Mouse (Mus musculus): Measurements from ENCODE around the gene Sox5. TPM values are rescaled to one million over a fixed set of nuclear protein-coding genes. Genes with fewer than 3 reads are reported as not detected.
A peak's percentile ranks its signal among the peaks of the same experiment; 100 is the strongest.

The Sox5 gene
- total and polyA plus RNA-seq, 3 experiments: 1.7 to 3.4 (median 2.4) TPM

- no peaks in the 10 kb centered on the region for H3K27me3 ChIP-seq (ENCODE audit: control insufficient read depth, insufficient read depth, low read length)
- WGBS: 81% methylated on average over 12 of the region's 12 CpGs
- no peaks in the 10 kb centered on the region for H3K4me1 ChIP-seq (ENCODE audit: control insufficient read depth, insufficient read depth, low read length)
- no peaks in the 10 kb centered on the region for H3K79me2 ChIP-seq (replicated peaks; ENCODE audit: control insufficient read depth, insufficient read depth, low read length)
- TF ChIP-seq POLR2A (IDR thresholded peaks at IDR 0.05; ENCODE audit: insufficient read depth, low read depth, low read length) (no peak), CTCF (IDR thresholded peaks at IDR 0.05) (no peak), EP300 (IDR thresholded peaks at IDR 0.05; ENCODE audit: insufficient read depth, low read depth, low read length) (no peak)
- intact Hi-C loops (cut with DNase I): no loop called here
- DNase-seq: no peak
- H3K4me3 ChIP-seq: no peak overlapping the region
- no peak overlapping the region for H3K27ac ChIP-seq
- H3K36me3 ChIP-seq (ENCODE audit: control insufficient read depth, insufficient read depth, low read length): no peaks in the 10 kb centered on the region
- no peak overlapping the region for H3K9ac ChIP-seq (ENCODE audit: low read depth, low read length)
These were observed 612.9 kb downstream of the Sox5 start for GRCm38 (mm10) chr6:144168696-144169476.

- Histone ChIP-seq H3K36me3 (ENCODE audit: control insufficient read depth, insufficient read depth, low read length) (no peaks in the 10 kb centered on the region), H3K4me3 (no peak overlapping the region), H3K4me1 (ENCODE audit: control insufficient read depth, insufficient read depth, low read length) (no peaks in the 10 kb centered on the region), H3K9ac (ENCODE audit: low read depth, low read length) (no peak overlapping the region), H3K27me3 (ENCODE audit: control insufficient read depth, insufficient read depth, low read length) (no peaks in the 10 kb centered on the region), H3K27ac (no peak overlapping the region), H3K79me2 (replicated peaks; ENCODE audit: control insufficient read depth, insufficient read depth, low read length) (no peaks in the 10 kb centered on the region)
- intact Hi-C loops (cut with DNase I): no loop called here
- 98% methylated on average over 7 of the region's 7 CpGs for WGBS
- TF ChIP-seq CTCF (IDR thresholded peaks at IDR 0.05): no peak
- no peak for TF ChIP-seq EP300 (IDR thresholded peaks at IDR 0.05; ENCODE audit: insufficient read depth, low read depth, low read length)
- TF ChIP-seq POLR2A (IDR thresholded peaks at IDR 0.05; ENCODE audit: insufficient read depth, low read depth, low read length): no peak
- no peak for DNase-seq
These were observed 614.7 kb downstream of the Sox5 start for GRCm38 (mm10) chr6:144167058-144167457.

GRCm38 (mm10) chr6:144166651-144167050 is 615.1 kb downstream of the Sox5 start:
- WGBS: 88% methylated on average over 8 of the region's 8 CpGs
- Histone ChIP-seq H3K4me3 (no peak overlapping the region), H3K79me2 (replicated peaks; ENCODE audit: control insufficient read depth, insufficient read depth, low read length) (no peaks in the 10 kb centered on the region), H3K4me1 (ENCODE audit: control insufficient read depth, insufficient read depth, low read length) (no peaks in the 10 kb centered on the region), H3K27ac (no peak overlapping the region), H3K27me3 (ENCODE audit: control insufficient read depth, insufficient read depth, low read length) (no peaks in the 10 kb centered on the region), H3K9ac (ENCODE audit: low read depth, low read length) (no peak overlapping the region), H3K36me3 (ENCODE audit: control insufficient read depth, insufficient read depth, low read length) (no peaks in the 10 kb centered on the region)
- intact Hi-C loops (cut with DNase I): no loop called here
- no peak for DNase-seq
- TF ChIP-seq EP300 (IDR thresholded peaks at IDR 0.05; ENCODE audit: insufficient read depth, low read depth, low read length): no peak
- no peak for TF ChIP-seq POLR2A (IDR thresholded peaks at IDR 0.05; ENCODE audit: insufficient read depth, low read depth, low read length)
- TF ChIP-seq CTCF (IDR thresholded peaks at IDR 0.05): no peak

GRCm38 (mm10) chr6:144166104-144166503 is 615.7 kb downstream of the Sox5 start:
- Histone ChIP-seq H3K36me3 (ENCODE audit: control insufficient read depth, insufficient read depth, low read length) (no peaks in the 10 kb centered on the region), H3K27me3 (ENCODE audit: control insufficient read depth, insufficient read depth, low read length) (no peaks in the 10 kb centered on the region), H3K27ac (no peak overlapping the region), H3K4me1 (ENCODE audit: control insufficient read depth, insufficient read depth, low read length) (no peaks in the 10 kb centered on the region), H3K9ac (ENCODE audit: low read depth, low read length) (no peak overlapping the region), H3K79me2 (replicated peaks; ENCODE audit: control insufficient read depth, insufficient read depth, low read length) (no peaks in the 10 kb centered on the region), H3K4me3 (no peak overlapping the region)
- intact Hi-C loops (cut with DNase I): no loop called here
- 24% methylated on average over 8 of the region's 8 CpGs for WGBS
- peak; percentile 26 for DNase-seq
- no peak for TF ChIP-seq EP300 (IDR thresholded peaks at IDR 0.05; ENCODE audit: insufficient read depth, low read depth, low read length)
- TF ChIP-seq POLR2A (IDR thresholded peaks at IDR 0.05; ENCODE audit: insufficient read depth, low read depth, low read length): no peak

- WGBS: 89% methylated on average over 9 of the region's 9 CpGs
- no peak for TF ChIP-seq EP300 (IDR thresholded peaks at IDR 0.05; ENCODE audit: insufficient read depth, low read depth, low read length)
- TF ChIP-seq CTCF (IDR thresholded peaks at IDR 0.05): no peak
- no peak for TF ChIP-seq POLR2A (IDR thresholded peaks at IDR 0.05; ENCODE audit: insufficient read depth, low read depth, low read length)
- Histone ChIP-seq H3K9ac (ENCODE audit: low read depth, low read length) (no peak overlapping the region), H3K4me3 (no peak overlapping the region), H3K27ac (no peak overlapping the region), H3K79me2 (replicated peaks; ENCODE audit: control insufficient read depth, insufficient read depth, low read length) (no peaks in the 10 kb centered on the region), H3K27me3 (ENCODE audit: control insufficient read depth, insufficient read depth, low read length) (no peaks in the 10 kb centered on the region), H3K36me3 (ENCODE audit: control insufficient read depth, insufficient read depth, low read length) (no peaks in the 10 kb centered on the region), H3K4me1 (ENCODE audit: control insufficient read depth, insufficient read depth, low read length) (no peaks in the 10 kb centered on the region)
- intact Hi-C loops (cut with DNase I): no loop called here
- no peak for DNase-seq
These were observed 618.3 kb downstream of the Sox5 start for GRCm38 (mm10) chr6:144163501-144163900.

GRCm38 (mm10) chr6:144158637-144159036 is 623.1 kb downstream of the Sox5 start:
- H3K27ac ChIP-seq: no peak overlapping the region
- intact Hi-C loops (cut with DNase I): no loop called here
- no peaks in the 10 kb centered on the region for H3K27me3 ChIP-seq (ENCODE audit: control insufficient read depth, insufficient read depth, low read length)
- WGBS: 87% methylated on average over 12 of the region's 12 CpGs
- no peaks in the 10 kb centered on the region for H3K36me3 ChIP-seq (ENCODE audit: control insufficient read depth, insufficient read depth, low read length)
- no peaks in the 10 kb centered on the region for H3K4me1 ChIP-seq (ENCODE audit: control insufficient read depth, insufficient read depth, low read length)
- no peak overlapping the region for H3K4me3 ChIP-seq
- TF ChIP-seq POLR2A (IDR thresholded peaks at IDR 0.05; ENCODE audit: insufficient read depth, low read depth, low read length) (no peak), EP300 (IDR thresholded peaks at IDR 0.05; ENCODE audit: insufficient read depth, low read depth, low read length) (no peak), CTCF (IDR thresholded peaks at IDR 0.05) (no peak)
- no peaks in the 10 kb centered on the region for H3K79me2 ChIP-seq (replicated peaks; ENCODE audit: control insufficient read depth, insufficient read depth, low read length)
- no peak for DNase-seq
- H3K9ac ChIP-seq (ENCODE audit: low read depth, low read length): no peak overlapping the region

All from heart, adult 2 months (tissue).